Mouse (Mus musculus) cortical plate, adult 2 months (tissue): ENCODE data around the gene Tmed1.
A peak's percentile ranks its signal among the peaks of the same experiment; 100 is the strongest.

Experiments
- CTCF ChIP-seq: fragments of 200-500 bp; IDR thresholded peaks from 2 replicates; pipeline ENCODE4 v1.5.1; 2011; ENCODE audit warnings: mild to moderate bottlenecking, control low read depth, low read length; ENCODE audit not compliant: insufficient read depth; ENCODE audit errors: extremely low read depth
- POLR2A ChIP-seq: fragments of 200-500 bp; IDR thresholded peaks from 2 replicates; pipeline ENCODE4 v1.6.1; 2011; ENCODE audit warnings: mild to moderate bottlenecking, low read length, control low read depth; ENCODE audit not compliant: insufficient read depth; ENCODE audit errors: extremely low read depth

DNA sequence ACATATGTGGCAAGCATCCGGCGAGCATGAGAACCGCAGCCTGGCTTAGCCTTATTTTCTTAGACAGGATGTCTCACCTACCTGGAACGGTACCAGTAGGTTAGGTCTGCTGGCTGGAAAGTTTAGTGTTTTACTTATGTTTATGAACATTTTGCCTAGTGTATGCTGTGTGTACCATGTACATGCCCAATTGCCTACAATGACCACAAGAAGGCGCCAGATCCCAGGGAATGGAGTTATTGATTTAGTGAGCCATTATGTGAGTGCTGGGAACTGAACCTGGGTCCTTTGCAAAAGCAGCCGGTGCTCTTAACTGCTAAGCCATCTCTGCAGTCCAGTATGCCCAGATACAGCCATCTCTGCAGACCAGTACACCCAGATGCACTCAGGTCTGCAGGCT lies 32.3 kb downstream of the Tmed1 start:
- TF ChIP-seq CTCF (0 out of 2 replicates have a peak, but pooled peaks have one; percentile 5), POLR2A (no peak)
